Mouse (Mus musculus) midbrain, embryonic 15.5 days (tissue): ENCODE results near the gene Ehbp1l1. TPM values are rescaled to one million over a fixed set of nuclear protein-coding genes. Genes with fewer than 3 reads are reported as not detected.

Experiments used
- ATAC-seq: fragments of 200-750 bp; cut with Nextera tagmentation; replicated peaks from 2 replicates; pipeline ENCODE4 v1.8.0; 2017; ENCODE audit warnings: moderate TSS enrichment
- H3K27ac ChIP-seq: fragments of 300-500 bp; sonication (generic); 2 replicates; pipeline ENCODE4 v1.5.1; 2015; ENCODE audit warnings: mild to moderate bottlenecking, inconsistent platforms
- H3K27me3 ChIP-seq: fragments of 300-500 bp; sonication (generic); replicated peaks from 2 replicates; pipeline ENCODE4 v1.6.1; 2015; ENCODE audit warnings: inconsistent platforms
- H3K36me3 ChIP-seq: fragments of 300-500 bp; sonication (generic); replicated peaks from 2 replicates; pipeline ENCODE4 v1.6.1; 2015; ENCODE audit warnings: inconsistent platforms
- H3K4me1 ChIP-seq: fragments of 300-500 bp; sonication (generic); 2 replicates; pipeline ENCODE4 v1.6.1; 2015; ENCODE audit warnings: inconsistent platforms
- H3K4me2 ChIP-seq: fragments of 300-500 bp; sonication (generic); 2 replicates; pipeline ENCODE4 v1.6.1; 2015; ENCODE audit warnings: inconsistent platforms, mild to moderate bottlenecking, moderate library complexity
- H3K4me3 ChIP-seq: fragments of 300-500 bp; sonication (generic); 2 replicates; pipeline ENCODE4 v1.5.1; 2015; ENCODE audit warnings: mild to moderate bottlenecking, inconsistent platforms
- H3K9ac ChIP-seq: fragments of 300-500 bp; sonication (generic); 2 replicates; pipeline ENCODE4 v1.6.1; 2015; ENCODE audit warnings: mild to moderate bottlenecking, inconsistent platforms
- H3K9me3 ChIP-seq: fragments of 300-500 bp; sonication (generic); 2 replicates; pipeline ENCODE4 v1.6.1; 2016; ENCODE audit warnings: inconsistent platforms
- WGBS: fragments of 180-500 bp; shearing (Covaris S2); methylation state at CpG from one replicate; pipeline ENCODE4 v1.1.7; 2015; ENCODE audit warnings: mixed read lengths; 5-methylcytosine and 5-hydroxymethylcytosine counted together
- polyA plus RNA-seq: library from polyadenylated mRNA; unstranded; fragments of >200 nt; fragmentation: Nextera tagmentation; extraction: Ambion mirVana; gene quantifications from 2 replicates; pipeline ENCODE4 v1.2.1, GENCODE M21; 2015

Gene Ehbp1l1
- polyA plus RNA-seq, 1 experiment from 2014 or later = 23.7 TPM

- Histone ChIP-seq H3K4me3 (0 out of 2 replicates have a peak overlapping the region, but pooled peaks have one; percentile 0), H3K36me3 (peaks cover 17% of the 10 kb centered on the region), H3K27ac (no peak overlapping the region), H3K4me1 (peaks cover 31% of the 10 kb centered on the region), H3K9me3 (no peaks in the 10 kb centered on the region), H3K9ac (no peak overlapping the region), H3K27me3 (no peaks in the 10 kb centered on the region), H3K4me2 (peak overlapping the region; percentile 56)
- no peak for ATAC-seq
- WGBS = 16% methylated on average over 2 of the region's 2 CpGs
These were observed 12.4 kb downstream of the Ehbp1l1 start for GRCm38 (mm10) chr19:5713730-5714129.

GRCm38 (mm10) chr19:5713255-5713654 lies 12.9 kb downstream of the Ehbp1l1 start:
- peaks cover 31% of the 10 kb centered on the region for H3K4me1 ChIP-seq
- H3K9me3 ChIP-seq = no peaks in the 10 kb centered on the region
- peaks cover 21% of the 10 kb centered on the region for H3K36me3 ChIP-seq
- no peak overlapping the region for H3K9ac ChIP-seq
- H3K4me3 ChIP-seq = no peak overlapping the region
- no peak overlapping the region for H3K27ac ChIP-seq
- ATAC-seq = no peak
- H3K27me3 ChIP-seq = no peaks in the 10 kb centered on the region
- WGBS = 84% methylated on average over 5 of the region's 5 CpGs
- H3K4me2 ChIP-seq = peak overlapping the region; percentile 56

GRCm38 (mm10) chr19:5711907-5712460 lies 14.1 kb downstream of the Ehbp1l1 start:
- H3K9me3 ChIP-seq = no peaks in the 10 kb centered on the region
- H3K4me3 ChIP-seq = no peak overlapping the region
- H3K27ac ChIP-seq = no peak overlapping the region
- H3K9ac ChIP-seq = no peak overlapping the region
- ATAC-seq = no peak
- H3K27me3 ChIP-seq = no peaks in the 10 kb centered on the region
- peaks cover 22% of the 10 kb centered on the region for H3K36me3 ChIP-seq
- H3K4me1 ChIP-seq = peaks cover 28% of the 10 kb centered on the region
- 91% methylated on average over 14 of the region's 14 CpGs for WGBS
- no peak overlapping the region for H3K4me2 ChIP-seq

- Histone ChIP-seq H3K9me3 (no peaks in the 10 kb centered on the region), H3K4me2 (no peak overlapping the region), H3K27ac (no peak overlapping the region), H3K9ac (no peak overlapping the region), H3K4me3 (no peak overlapping the region), H3K36me3 (peaks cover 22% of the 10 kb centered on the region), H3K4me1 (peaks cover 21% of the 10 kb centered on the region), H3K27me3 (no peaks in the 10 kb centered on the region)
- 10% methylated on average over 3 of the region's 3 CpGs for WGBS
- no peak for ATAC-seq
These were observed 14.9 kb downstream of the Ehbp1l1 start for GRCm38 (mm10) chr19:5711218-5711617.

GRCm38 (mm10) chr19:5710581-5710980 lies 15.5 kb downstream of the Ehbp1l1 start:
- Histone ChIP-seq H3K36me3 (peaks cover 22% of the 10 kb centered on the region), H3K27ac (no peak overlapping the region), H3K9ac (no peak overlapping the region), H3K9me3 (no peaks in the 10 kb centered on the region), H3K4me2 (no peak overlapping the region), H3K27me3 (no peaks in the 10 kb centered on the region), H3K4me3 (no peak overlapping the region), H3K4me1 (peaks cover 15% of the 10 kb centered on the region)
- 77% methylated on average over 8 of the region's 8 CpGs for WGBS
- no peak for ATAC-seq

- H3K4me3 ChIP-seq = no peak overlapping the region
- peaks cover 22% of the 10 kb centered on the region for H3K36me3 ChIP-seq
- no peak overlapping the region for H3K9ac ChIP-seq
- peaks cover 10% of the 10 kb centered on the region for H3K4me1 ChIP-seq
- no peak overlapping the region for H3K27ac ChIP-seq
- ATAC-seq = no peak
- no peaks in the 10 kb centered on the region for H3K27me3 ChIP-seq
- H3K9me3 ChIP-seq = no peaks in the 10 kb centered on the region
- H3K4me2 ChIP-seq = no peak overlapping the region
- WGBS = 89% methylated on average over 6 of the region's 6 CpGs
These were observed 16.0 kb downstream of the Ehbp1l1 start for GRCm38 (mm10) chr19:5710068-5710467.

- H3K9me3 ChIP-seq = no peaks in the 10 kb centered on the region
- 49% methylated on average over 10 of the region's 10 CpGs for WGBS
These were observed 21.1 kb downstream of the Ehbp1l1 start for GRCm38 (mm10) chr19:5704801-5705571.

GRCm38 (mm10) chr19:5704163-5704800 lies 21.8 kb downstream of the Ehbp1l1 start, which contains the start of gene Kcnk7:
Gene Kcnk7 (plus strand): TSS chr19:5704367.
- Histone ChIP-seq H3K9ac (no peak within 1 kb of the TSS), H3K36me3 (peaks cover 22% of the 10 kb centered on the region), H3K4me1 (no peaks in the 10 kb centered on the region), H3K9me3 (no peaks in the 10 kb centered on the region), H3K4me3 (no peak within 1 kb of the TSS), H3K27me3 (no peaks in the 10 kb centered on the region), H3K4me2 (no peak within 1 kb of the TSS), H3K27ac (no peak within 1 kb of the TSS)
- ATAC-seq = no peak
- WGBS = 83% methylated on average over 17 of the region's 17 CpGs

More at GRCm38 (mm10) chr19:5704801-5705571, 21.1 kb downstream of the Ehbp1l1 start:
- Histone ChIP-seq H3K4me1 (no peaks in the 10 kb centered on the region), H3K9ac (no peak overlapping the region), H3K27me3 (no peaks in the 10 kb centered on the region), H3K27ac (no peak overlapping the region), H3K36me3 (peaks cover 23% of the 10 kb centered on the region), H3K4me2 (no peak overlapping the region), H3K4me3 (no peak overlapping the region)
- no peak for ATAC-seq

- H3K9me3 ChIP-seq = no peaks in the 10 kb centered on the region
- H3K9ac ChIP-seq = no peak overlapping the region
- no peak overlapping the region for H3K27ac ChIP-seq
- ATAC-seq = no peak
- H3K4me1 ChIP-seq = peaks cover 30% of the 10 kb centered on the region
- H3K36me3 ChIP-seq = peaks cover 26% of the 10 kb centered on the region; the same call in 1 of the 2 replicates
- WGBS = 7% methylated on average over 41 of the region's 41 CpGs
- H3K4me3 ChIP-seq = peak overlapping the region; percentile 33
- 0 out of 2 replicates have a peak, but pooled peaks cover 3% of the 10 kb centered on the region for H3K27me3 ChIP-seq
- peak overlapping the region; percentile 47 for H3K4me2 ChIP-seq
These were observed 30.2 kb downstream of the Ehbp1l1 start for GRCm38 (mm10) chr19:5695849-5696462.

GRCm38 (mm10) chr19:5693801-5694200 lies 32.3 kb downstream of the Ehbp1l1 start:
- H3K4me3 ChIP-seq = no peak overlapping the region
- peaks cover 12% of the 10 kb centered on the region; the same call in 1 of the 2 replicates for H3K36me3 ChIP-seq
- no peak overlapping the region for H3K9ac ChIP-seq
- ATAC-seq = no peak
- H3K27me3 ChIP-seq = 0 out of 2 replicates have a peak, but pooled peaks cover 3% of the 10 kb centered on the region
- WGBS = 83% methylated on average over 6 of the region's 6 CpGs
- H3K9me3 ChIP-seq = no peaks in the 10 kb centered on the region
- peaks cover 49% of the 10 kb centered on the region for H3K4me1 ChIP-seq
- H3K4me2 ChIP-seq = no peak overlapping the region
- no peak overlapping the region for H3K27ac ChIP-seq

GRCm38 (mm10) chr19:5692913-5693396 lies 33.2 kb downstream of the Ehbp1l1 start:
- Histone ChIP-seq H3K27me3 (0 out of 2 replicates have a peak, but pooled peaks cover 3% of the 10 kb centered on the region), H3K9ac (no peak overlapping the region; the same call in 1 of the 2 replicates), H3K27ac (no peak overlapping the region), H3K9me3 (no peaks in the 10 kb centered on the region), H3K4me2 (peak overlapping the region; percentile 99), H3K4me1 (peaks cover 50% of the 10 kb centered on the region), H3K4me3 (no peak overlapping the region), H3K36me3 (peaks cover 6% of the 10 kb centered on the region; the same call in 1 of the 2 replicates)
- 83% methylated on average over 10 of the region's 10 CpGs for WGBS
- no peak for ATAC-seq
